Mouse (Mus musculus): ENCODE measurements at regions not wholly inside any gene's neighbourhood (a gene's known extent, or its start where the extent isn't known, plus 50 kb on each side); places are given as distances from the start of the nearest gene placed in this dataset.
"Not testable (repeated sequence)": the region's sequence is repeated elsewhere in the genome, so short reads cannot be mapped to it uniquely, and the experiment has no call there.

- in situ Hi-C loops (cut with MboI, MseI) = no loop called here
These were observed 57.2 kb downstream of the Foxa2 start for GRCm38 (mm10) chr2:147989616-147990015.

GRCm38 (mm10) chr2:147988586-147988985 lies 58.2 kb downstream of the Foxa2 start:
- in situ Hi-C loops (cut with MboI, MseI) = no loop called here

- in situ Hi-C loops (cut with MboI, MseI) = no loop called here
These were observed 61.6 kb downstream of the Foxa2 start for GRCm38 (mm10) chr2:147985261-147985575.

- in situ Hi-C loops (cut with MboI, MseI) = no loop called here
These were observed 62.1 kb downstream of the Foxa2 start for GRCm38 (mm10) chr2:147984547-147985260.

- in situ Hi-C loops (cut with MboI, MseI) = no loop called here
These were observed 65.8 kb downstream of the Foxa2 start for GRCm38 (mm10) chr2:147980929-147981479.

- in situ Hi-C loops (cut with MboI, MseI) = no loop called here
These were observed 66.4 kb downstream of the Foxa2 start for GRCm38 (mm10) chr2:147980408-147980807.

GRCm38 (mm10) chr2:147979660-147980364 lies 67.0 kb downstream of the Foxa2 start:
- in situ Hi-C loops (cut with MboI, MseI) = no loop called here

- in situ Hi-C loops (cut with MboI, MseI) = no loop called here
These were observed 67.8 kb downstream of the Foxa2 start for GRCm38 (mm10) chr2:147979001-147979400.

GRCm38 (mm10) chr2:147974776-147975175 lies 72.0 kb downstream of the Foxa2 start:
- in situ Hi-C loops (cut with MboI, MseI) = no loop called here

GRCm38 (mm10) chr2:147968671-147969070 lies 78.1 kb downstream of the Foxa2 start:
- in situ Hi-C loops (cut with MboI, MseI) = no loop called here

GRCm38 (mm10) chr2:147967829-147968529 lies 78.8 kb downstream of the Foxa2 start:
- in situ Hi-C loops (cut with MboI, MseI) = no loop called here

- in situ Hi-C loops (cut with MboI, MseI) = not testable (repeated sequence)
These were observed 83.5 kb downstream of the Foxa2 start for GRCm38 (mm10) chr2:147963284-147963683.

GRCm38 (mm10) chr2:147961633-147962032 lies 85.1 kb downstream of the Foxa2 start:
- in situ Hi-C loops (cut with MboI, MseI) = no loop called here

GRCm38 (mm10) chr2:147954183-147954582 lies 92.6 kb downstream of the Foxa2 start:
- in situ Hi-C loops (cut with MboI, MseI) = no loop called here

- in situ Hi-C loops (cut with MboI, MseI) = no loop called here
These were observed 95.5 kb downstream of the Foxa2 start for GRCm38 (mm10) chr2:147951233-147951632.

- in situ Hi-C loops (cut with MboI, MseI) = no loop called here
These were observed 102.4 kb downstream of the Foxa2 start for GRCm38 (mm10) chr2:147944171-147945040.

- in situ Hi-C loops (cut with MboI, MseI) = no loop called here
These were observed 104.2 kb downstream of the Foxa2 start for GRCm38 (mm10) chr2:147942591-147942990.

- in situ Hi-C loops (cut with MboI, MseI) = no loop called here
These were observed 105.5 kb downstream of the Foxa2 start for GRCm38 (mm10) chr2:147941319-147941718.

- in situ Hi-C loops (cut with MboI, MseI) = no loop called here
These were observed 114.3 kb downstream of the Foxa2 start for GRCm38 (mm10) chr2:147932494-147932893.

GRCm38 (mm10) chr2:147929031-147929711 lies 117.6 kb downstream of the Foxa2 start:
- in situ Hi-C loops (cut with MboI, MseI) = no loop called here
